Mouse (Mus musculus) G1E (cell line): ENCODE data around the gene Arfip1. TPM values are rescaled to one million over a fixed set of nuclear protein-coding genes. Genes with fewer than 3 reads are reported as not detected.

Source experiments
- ATAC-seq: 2 replicates; pipeline ENCODE4 v1.8.0; 2016; ENCODE audit warnings: mild to moderate bottlenecking; ENCODE audit not compliant: insufficient number of reproducible peaks, poor library complexity, low FRiP score, severe bottlenecking; ENCODE audit errors: extremely low read depth
- DNase-seq: peaks from one replicate; pipeline ENCODE4 v3.0.0; 2012; ENCODE audit warnings: low spot score
- H3K27me3 ChIP-seq: 2 replicates; pipeline ENCODE4 v1.6.1; 2012; ENCODE audit warnings: mild to moderate bottlenecking, low read length, inconsistent platforms; ENCODE audit not compliant: insufficient read depth
- H3K36me3 ChIP-seq: replicated peaks from 2 replicates; pipeline ENCODE3; 2012; ENCODE audit warnings: mild to moderate bottlenecking, inconsistent platforms
- H3K4me1 ChIP-seq: 2 replicates; pipeline ENCODE4 v1.6.1; 2012; ENCODE audit warnings: low read depth, low read length, inconsistent platforms, mixed read lengths; ENCODE audit not compliant: insufficient read depth
- H3K4me3 ChIP-seq: 2 replicates; pipeline ENCODE4 v1.5.1; 2012; ENCODE audit warnings: low read depth, mild to moderate bottlenecking, inconsistent platforms, low read length, moderate library complexity, mixed read lengths
- H3K9me3 ChIP-seq: replicated peaks from 2 replicates; pipeline ENCODE4 v1.6.1; 2012; ENCODE audit warnings: inconsistent platforms
- CTCF ChIP-seq: IDR thresholded peaks from 2 replicates; pipeline ENCODE4 v1.5.1; 2012; ENCODE audit warnings: low read depth, low read length, inconsistent platforms, mixed read lengths
- GATA1 ChIP-seq: IDR thresholded peaks from 2 replicates; pipeline ENCODE4 v1.6.1; 2012; ENCODE audit warnings: borderline replicate concordance, low read length, inconsistent platforms, mixed read lengths
- GATA2 ChIP-seq: IDR thresholded peaks from 2 replicates; pipeline ENCODE4 v1.6.1; 2012; ENCODE audit warnings: low read depth, low read length, inconsistent platforms, borderline replicate concordance
- POLR2AphosphoS5 ChIP-seq: IDR thresholded peaks from 2 replicates; pipeline ENCODE4 v1.6.1; 2012; ENCODE audit warnings: low read depth, low read length, inconsistent platforms; ENCODE audit not compliant: insufficient replicate concordance
- TAL1 ChIP-seq: conservative IDR thresholded peaks from 2 replicates; pipeline ENCODE4 v1.6.1; 2012; ENCODE audit warnings: low read depth, low read length, inconsistent platforms, mixed read lengths
- polyA plus RNA-seq: library from polyadenylated mRNA; stranded (reverse); fragments of >175 nt; gene quantifications from 2 replicates; pipeline ENCODE4 v1.2.3, GENCODE M21; 2012
- total RNA-seq, 2 experiments: library from RNA; stranded (forward) in 1 of 2; stranded (reverse) in 1 of 2; fragments of 200-1000 nt in 1 of 2; fragments of >200 nt in 1 of 2; fragmentation: Nextera tagmentation in 1 of 2; gene quantifications; 2 replicates each; pipeline ENCODE4 v1.2.3; 2014 to 2017

Gene Arfip1
- total and polyA plus RNA-seq, 3 experiments: 28.3 to 92.9 (median 62.5) TPM

- Histone ChIP-seq H3K4me3 (no peak overlapping the region), H3K4me1 (no peaks in the 10 kb centered on the region), H3K9me3 (peaks cover 2% of the 10 kb centered on the region), H3K36me3 (no peaks in the 10 kb centered on the region), H3K27me3 (peaks cover 28% of the 10 kb centered on the region)
- DNase-seq (no peak), ATAC-seq (no peak)
- no peak for TF ChIP-seq TAL1
- TF ChIP-seq CTCF: no peak
- no peak for TF ChIP-seq GATA1
- TF ChIP-seq GATA2: no peak
- TF ChIP-seq POLR2AphosphoS5: no peak
Observed at GRCm38 (mm10) chr3:84615856-84616225, 33.4 kb upstream of the Arfip1 start.

- H3K4me3 ChIP-seq: no peak overlapping the region
- DNase-seq: no peak
- ATAC-seq: no peak
- peaks cover 3% of the 10 kb centered on the region for H3K9me3 ChIP-seq
- TF ChIP-seq GATA1 (no peak), GATA2 (no peak), POLR2AphosphoS5 (no peak), TAL1 (no peak), CTCF (no peak)
- no peaks in the 10 kb centered on the region for H3K4me1 ChIP-seq
- peaks cover 28% of the 10 kb centered on the region for H3K27me3 ChIP-seq
- no peaks in the 10 kb centered on the region for H3K36me3 ChIP-seq
Observed at GRCm38 (mm10) chr3:84615050-84615855, 32.8 kb upstream of the Arfip1 start.

- DNase-seq: no peak
- no peak overlapping the region for H3K4me3 ChIP-seq
- H3K36me3 ChIP-seq: no peaks in the 10 kb centered on the region
- no peaks in the 10 kb centered on the region for H3K4me1 ChIP-seq
- H3K9me3 ChIP-seq: peaks cover 4% of the 10 kb centered on the region; the same call in 1 of the 2 replicates
- H3K27me3 ChIP-seq: peaks cover 21% of the 10 kb centered on the region; the same call in 1 of the 2 replicates
- TF ChIP-seq CTCF (no peak), TAL1 (no peak), GATA2 (no peak), GATA1 (no peak), POLR2AphosphoS5 (no peak)
- ATAC-seq: no peak
Observed at GRCm38 (mm10) chr3:84610183-84610710, 27.8 kb upstream of the Arfip1 start.

- H3K4me1 ChIP-seq: peaks cover under 1% of the 10 kb centered on the region; the same call in 1 of the 2 replicates
- ATAC-seq (no peak), DNase-seq (no peak)
- peaks cover 18% of the 10 kb centered on the region; the same call in 1 of the 2 replicates for H3K27me3 ChIP-seq
- no peak overlapping the region for H3K4me3 ChIP-seq
- TF ChIP-seq POLR2AphosphoS5: no peak
- TF ChIP-seq GATA1: no peak
- TF ChIP-seq GATA2: no peak
- no peak for TF ChIP-seq TAL1
- TF ChIP-seq CTCF: no peak
- H3K36me3 ChIP-seq: no peaks in the 10 kb centered on the region
- no peaks in the 10 kb centered on the region for H3K9me3 ChIP-seq
Observed at GRCm38 (mm10) chr3:84603212-84603611, 20.8 kb upstream of the Arfip1 start.

- Histone ChIP-seq H3K4me1 (peaks cover 4% of the 10 kb centered on the region), H3K9me3 (no peaks in the 10 kb centered on the region), H3K27me3 (peaks cover 21% of the 10 kb centered on the region; the same call in 1 of the 2 replicates), H3K36me3 (no peaks in the 10 kb centered on the region), H3K4me3 (no peak overlapping the region)
- ATAC-seq: no peak
- no peak for DNase-seq
- no peak for TF ChIP-seq GATA2
- no peak for TF ChIP-seq GATA1
- TF ChIP-seq TAL1: no peak
- no peak for TF ChIP-seq POLR2AphosphoS5
- TF ChIP-seq CTCF: no peak
Observed at GRCm38 (mm10) chr3:84602759-84603158, 20.3 kb upstream of the Arfip1 start.

GRCm38 (mm10) chr3:84601870-84602495 lies 19.6 kb upstream of the Arfip1 start:
- DNase-seq: no peak
- peaks cover 25% of the 10 kb centered on the region for H3K27me3 ChIP-seq
- no peak for ATAC-seq
- no peaks in the 10 kb centered on the region for H3K36me3 ChIP-seq
- H3K4me3 ChIP-seq: no peak overlapping the region
- peaks cover 9% of the 10 kb centered on the region for H3K4me1 ChIP-seq
- no peaks in the 10 kb centered on the region for H3K9me3 ChIP-seq
- TF ChIP-seq POLR2AphosphoS5 (no peak), CTCF (no peak), TAL1 (no peak), GATA2 (no peak), GATA1 (no peak)
